Mouse (Mus musculus): Measurements from ENCODE around the gene Tgm6. TPM values are rescaled to one million over a fixed set of nuclear protein-coding genes. Genes with fewer than 3 reads are reported as not detected.

Tgm6 gene
- polyA plus RNA-seq, 1 experiment = not detected

DNA sequence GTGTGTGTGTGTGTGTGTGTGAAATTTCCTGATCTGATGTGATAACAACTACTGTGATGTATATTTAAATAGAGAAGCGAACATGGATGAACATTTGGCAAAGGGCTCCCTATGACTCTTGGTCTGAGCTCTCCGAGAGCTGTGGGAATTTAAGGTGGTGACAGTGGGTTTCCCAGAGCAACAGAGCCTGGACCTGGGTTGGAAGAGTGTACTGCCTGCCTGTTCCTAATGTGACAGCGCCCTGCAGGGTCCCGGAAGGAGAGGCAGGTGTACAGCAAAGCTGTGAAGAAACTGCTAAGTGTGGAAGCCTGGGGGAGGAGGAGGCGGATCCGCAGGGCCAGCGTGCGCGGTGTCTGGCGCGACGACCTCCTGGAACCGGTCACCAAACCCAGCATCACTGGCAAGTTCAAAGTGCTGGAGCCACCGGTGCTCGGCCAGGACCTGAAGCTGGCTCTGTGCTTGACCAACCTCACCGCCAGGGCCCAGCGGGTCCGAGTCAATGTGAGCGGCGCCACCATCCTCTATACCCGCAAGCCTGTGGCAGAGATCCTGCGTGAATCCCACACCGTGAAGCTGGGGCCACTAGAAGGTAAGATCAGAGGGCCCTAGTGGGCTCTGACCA lies 32.6 kb downstream of the Tgm6 start:
- TF ChIP-seq CTCF (IDR thresholded peaks at IDR 0.05; ENCODE audit: insufficient read depth, low read length) (no peak), POLR2A (IDR thresholded peaks at IDR 0.05; ENCODE audit: borderline replicate concordance, extremely low read depth, low read depth, low read length) (no peak)
- WGBS = 81% methylated on average over 23 of the region's 23 CpGs
- Histone ChIP-seq H3K4me3 (replicated peaks; ENCODE audit: extremely low read depth, low read depth, low read length) (no peak overlapping the region), H3K4me1 (ENCODE audit: control insufficient read depth, insufficient read depth, low read length) (no peaks in the 10 kb centered on the region)
- no peak for DNase-seq

DNA sequence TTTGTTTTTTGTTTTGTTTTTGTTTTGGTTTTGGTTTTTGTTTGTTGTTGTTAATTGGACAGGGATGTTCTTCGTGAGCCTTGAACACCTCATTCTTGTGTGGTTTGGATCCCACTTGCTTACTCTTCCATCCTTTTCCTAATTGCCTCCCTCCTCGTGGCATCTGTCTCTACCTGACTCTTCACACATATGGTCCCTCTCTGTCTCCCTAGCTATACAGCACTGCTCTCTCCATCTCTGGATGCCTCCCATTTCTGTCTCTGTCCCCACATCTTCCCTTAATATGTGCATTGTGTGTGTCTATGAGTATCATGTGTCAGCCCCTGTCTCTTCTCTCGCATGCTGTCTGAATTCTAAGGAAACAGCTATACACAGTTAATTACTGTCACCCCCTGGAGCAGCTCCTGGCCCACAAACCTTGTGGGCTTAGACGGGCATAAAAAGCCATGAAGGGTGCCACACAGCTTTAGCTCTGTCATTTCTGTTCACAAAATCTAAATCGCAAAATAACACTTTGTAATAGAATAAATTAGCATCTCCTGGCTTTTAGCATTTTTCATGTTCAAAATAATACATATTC lies 34.0 kb downstream of the Tgm6 start:
- 76% methylated on average over 5 of the region's 5 CpGs for WGBS

DNA sequence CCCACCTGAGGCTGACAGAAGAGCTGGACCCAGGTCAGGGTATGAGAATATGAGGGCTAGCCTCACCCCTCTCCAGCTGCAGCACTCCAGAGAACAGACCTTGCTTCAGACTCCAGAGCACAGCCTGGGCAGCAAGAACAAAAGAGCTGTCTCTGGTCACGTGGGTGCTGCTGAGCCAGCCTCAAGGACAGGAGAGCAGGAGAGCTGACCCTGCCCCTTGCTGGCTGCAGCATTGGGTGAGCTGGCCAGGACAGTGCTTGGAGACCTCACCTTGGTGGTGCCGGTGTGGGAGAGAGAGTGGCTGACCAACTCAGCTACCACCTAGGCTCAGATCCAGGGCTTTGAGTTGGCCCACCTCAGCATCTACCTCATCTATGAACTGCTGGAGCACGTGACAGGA lies 43.0 kb downstream of the Tgm6 start:
- TF ChIP-seq POLR2A (IDR thresholded peaks at IDR 0.05; ENCODE audit: borderline replicate concordance, extremely low read depth, low read depth, low read length) = no peak
- H3K4me3 ChIP-seq (replicated peaks; ENCODE audit: extremely low read depth, low read depth, low read length) = no peak overlapping the region
- WGBS = 90% methylated on average over 3 of the region's 3 CpGs
- H3K4me1 ChIP-seq (ENCODE audit: control insufficient read depth, insufficient read depth, low read length) = no peaks in the 10 kb centered on the region
- no peak for DNase-seq

More for the DNA sequence above, 34.0 kb downstream of the Tgm6 start:
- no peak for DNase-seq
- Histone ChIP-seq H3K4me3 (replicated peaks; ENCODE audit: extremely low read depth, low read depth, low read length) (no peak overlapping the region), H3K4me1 (ENCODE audit: control insufficient read depth, insufficient read depth, low read length) (no peaks in the 10 kb centered on the region)
- TF ChIP-seq POLR2A (IDR thresholded peaks at IDR 0.05; ENCODE audit: borderline replicate concordance, extremely low read depth, low read depth, low read length) (no peak), CTCF (IDR thresholded peaks at IDR 0.05; ENCODE audit: insufficient read depth, low read length) (no peak)

DNA sequence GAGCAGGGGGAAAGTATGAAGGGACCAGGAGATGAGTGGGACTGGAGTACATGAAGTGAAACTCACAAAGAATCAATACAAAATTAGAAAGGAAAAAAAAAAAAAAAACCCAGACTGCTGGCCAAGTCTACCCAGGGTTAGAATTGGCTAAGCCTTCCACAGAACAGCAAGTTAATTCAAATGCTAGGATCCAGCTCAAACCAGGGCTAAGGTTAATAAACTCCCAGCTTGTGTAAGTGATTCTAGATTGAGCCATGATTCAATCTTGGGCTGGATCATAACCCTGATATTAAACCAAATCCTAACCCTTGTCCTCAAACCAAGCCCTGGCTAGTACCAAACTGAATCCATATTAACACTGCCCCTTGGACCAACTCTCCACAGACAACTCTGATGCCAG lies 43.6 kb downstream of the Tgm6 start:
- no peak overlapping the region for H3K4me3 ChIP-seq (replicated peaks; ENCODE audit: extremely low read depth, low read depth, low read length)
- no peak for DNase-seq
- TF ChIP-seq POLR2A (IDR thresholded peaks at IDR 0.05; ENCODE audit: borderline replicate concordance, extremely low read depth, low read depth, low read length) (no peak), CTCF (IDR thresholded peaks at IDR 0.05; ENCODE audit: insufficient read depth, low read length) (no peak)
- no peaks in the 10 kb centered on the region for H3K4me1 ChIP-seq (ENCODE audit: control insufficient read depth, insufficient read depth, low read length)

DNA sequence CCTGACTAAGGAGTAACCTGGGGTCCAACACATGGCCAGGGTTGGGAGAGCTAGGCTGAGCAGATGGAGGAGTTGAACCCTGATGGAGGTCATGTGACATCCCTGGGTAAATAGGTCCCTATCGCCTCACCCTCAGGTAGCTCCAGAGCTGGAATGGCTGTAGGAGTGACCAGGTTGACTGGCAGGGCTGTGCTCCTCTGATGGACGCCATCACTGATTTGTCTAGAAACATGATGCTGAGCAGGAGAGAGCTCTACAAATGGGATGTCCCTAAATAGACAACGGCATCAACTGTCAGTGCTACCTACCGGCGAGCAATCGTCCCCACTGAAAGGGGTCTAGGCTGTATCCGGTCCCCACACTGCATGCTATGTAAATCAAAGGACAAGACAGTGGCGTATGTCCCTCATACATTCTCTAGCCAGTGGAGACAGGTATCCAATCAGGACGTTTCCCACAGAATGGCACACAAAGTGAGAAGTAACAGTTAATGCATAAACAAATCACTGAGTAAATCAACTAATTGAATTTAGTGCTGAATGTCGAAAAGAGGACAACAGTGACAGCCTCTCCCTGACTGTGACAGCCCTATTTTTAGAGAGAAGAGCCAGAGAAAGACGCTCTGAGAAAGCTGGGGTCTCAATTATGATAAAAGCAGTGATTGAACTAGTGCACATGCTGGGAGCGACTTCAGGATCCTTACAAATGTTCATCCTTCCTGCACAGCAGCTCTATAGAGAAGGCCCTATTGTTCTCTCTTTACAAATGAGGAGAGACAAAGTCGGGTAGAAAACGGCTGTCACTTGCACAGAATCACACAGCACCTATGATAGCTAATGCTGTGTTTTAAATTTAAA lies 45.2 kb downstream of the Tgm6 start:
- no peak overlapping the region for H3K4me3 ChIP-seq (replicated peaks; ENCODE audit: extremely low read depth, low read depth, low read length)
- no peak for DNase-seq
- H3K4me1 ChIP-seq (ENCODE audit: control insufficient read depth, insufficient read depth, low read length) = no peaks in the 10 kb centered on the region
- 69% methylated on average over 14 of the region's 14 CpGs for WGBS
- no peak for TF ChIP-seq POLR2A (IDR thresholded peaks at IDR 0.05; ENCODE audit: borderline replicate concordance, extremely low read depth, low read depth, low read length)
- no peak for TF ChIP-seq CTCF (IDR thresholded peaks at IDR 0.05; ENCODE audit: insufficient read depth, low read length)

DNA sequence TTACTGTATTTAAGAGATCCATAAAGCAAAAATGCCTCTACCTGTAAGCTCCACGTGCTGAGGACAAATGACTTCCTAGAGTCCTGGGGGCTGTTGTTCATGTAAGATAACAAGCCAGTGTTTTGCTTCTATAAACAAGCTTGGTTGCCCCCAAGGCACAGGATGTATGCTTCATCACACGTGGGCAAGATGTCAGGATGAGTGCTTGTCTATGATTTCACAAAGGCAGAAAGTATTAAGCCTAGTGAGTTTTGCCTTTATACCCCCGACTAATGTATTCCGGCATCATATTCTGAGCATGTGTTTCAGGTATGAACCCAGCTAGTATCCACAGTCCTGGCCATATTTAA lies 45.8 kb downstream of the Tgm6 start:
- H3K4me3 ChIP-seq (replicated peaks; ENCODE audit: extremely low read depth, low read depth, low read length) = no peak overlapping the region
- 48% methylated on average over 4 of the region's 4 CpGs for WGBS
- TF ChIP-seq POLR2A (IDR thresholded peaks at IDR 0.05; ENCODE audit: borderline replicate concordance, extremely low read depth, low read depth, low read length) (no peak), CTCF (IDR thresholded peaks at IDR 0.05; ENCODE audit: insufficient read depth, low read length) (no peak)
- DNase-seq = no peak
- H3K4me1 ChIP-seq (ENCODE audit: control insufficient read depth, insufficient read depth, low read length) = no peaks in the 10 kb centered on the region

DNA sequence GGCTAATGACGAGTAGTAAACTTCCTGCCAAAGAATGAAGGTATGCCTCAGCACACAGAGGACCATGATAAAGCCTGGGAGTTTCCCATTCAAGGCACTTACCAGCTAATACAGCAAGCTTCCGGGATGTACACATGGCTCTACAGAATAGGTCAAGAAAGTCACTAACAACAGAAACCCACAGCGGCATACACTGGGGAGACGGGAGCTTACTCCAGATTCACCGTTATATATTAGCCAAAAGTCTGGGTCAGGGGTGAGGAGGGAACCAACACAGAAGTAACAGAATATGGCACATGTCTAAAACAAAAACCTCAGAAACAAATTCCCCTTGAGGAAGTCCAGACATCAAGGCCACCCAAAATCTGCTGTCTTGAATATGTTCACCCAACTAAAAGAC lies 50.5 kb downstream of the Tgm6 start:
- 72% methylated on average over 5 of the region's 5 CpGs for WGBS
- no peak for DNase-seq
- no peak overlapping the region for H3K4me3 ChIP-seq (replicated peaks; ENCODE audit: extremely low read depth, low read depth, low read length)
- no peaks in the 10 kb centered on the region for H3K4me1 ChIP-seq (ENCODE audit: control insufficient read depth, insufficient read depth, low read length)
- TF ChIP-seq CTCF (IDR thresholded peaks at IDR 0.05; ENCODE audit: insufficient read depth, low read length) = no peak
- TF ChIP-seq POLR2A (IDR thresholded peaks at IDR 0.05; ENCODE audit: borderline replicate concordance, extremely low read depth, low read depth, low read length) = no peak

DNA sequence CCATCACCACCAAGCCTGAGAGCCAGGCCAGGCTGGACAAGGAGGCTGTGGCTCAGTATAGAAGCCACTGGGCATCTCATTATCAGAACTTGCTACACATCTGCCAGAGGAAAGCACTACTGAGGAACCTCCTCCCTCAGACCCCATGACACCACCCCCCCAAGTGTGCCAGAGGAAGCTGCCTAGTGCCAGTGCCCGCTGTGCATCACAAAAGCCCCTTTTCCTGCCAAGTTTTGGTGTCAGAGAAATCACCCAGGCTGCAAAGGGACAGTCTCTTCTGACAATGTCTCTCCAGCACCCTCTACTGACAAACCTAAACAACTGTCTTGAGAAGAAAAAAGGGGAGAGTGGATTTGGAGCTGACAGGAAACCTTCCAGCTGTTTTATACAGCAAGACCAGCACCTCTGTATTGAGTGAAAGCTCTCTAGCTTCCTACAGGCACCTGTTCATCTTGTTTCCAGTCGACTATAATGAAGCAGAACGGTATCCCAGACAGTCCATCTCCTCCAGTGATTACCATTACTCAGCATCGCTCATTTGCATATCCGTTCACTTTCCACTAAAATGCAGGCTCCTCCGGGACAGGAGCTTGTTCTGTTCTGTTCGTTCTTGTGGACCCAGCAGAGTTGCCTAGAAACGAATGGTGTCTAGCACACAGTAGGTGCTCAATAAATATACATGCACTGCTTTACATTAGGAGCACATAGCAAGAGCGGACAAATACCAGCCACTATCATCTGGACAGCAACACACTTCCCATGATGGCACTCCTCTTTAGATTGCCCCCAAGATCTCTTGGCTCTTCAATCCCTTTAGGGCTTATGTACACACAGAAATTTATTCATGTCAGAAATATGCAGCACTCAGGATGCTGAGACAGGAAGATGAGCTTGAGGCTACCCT lies 54.3 kb downstream of the Tgm6 start:
- TF ChIP-seq POLR2A (IDR thresholded peaks at IDR 0.05; ENCODE audit: borderline replicate concordance, extremely low read depth, low read depth, low read length) (no peak), CTCF (IDR thresholded peaks at IDR 0.05; ENCODE audit: insufficient read depth, low read length) (0 out of 2 replicates have a peak, but pooled peaks have one; percentile 10)
- 67% methylated on average over 9 of the region's 9 CpGs for WGBS
- no peak for DNase-seq
- Histone ChIP-seq H3K4me1 (ENCODE audit: control insufficient read depth, insufficient read depth, low read length) (no peaks in the 10 kb centered on the region), H3K4me3 (replicated peaks; ENCODE audit: extremely low read depth, low read depth, low read length) (no peak overlapping the region)

DNA sequence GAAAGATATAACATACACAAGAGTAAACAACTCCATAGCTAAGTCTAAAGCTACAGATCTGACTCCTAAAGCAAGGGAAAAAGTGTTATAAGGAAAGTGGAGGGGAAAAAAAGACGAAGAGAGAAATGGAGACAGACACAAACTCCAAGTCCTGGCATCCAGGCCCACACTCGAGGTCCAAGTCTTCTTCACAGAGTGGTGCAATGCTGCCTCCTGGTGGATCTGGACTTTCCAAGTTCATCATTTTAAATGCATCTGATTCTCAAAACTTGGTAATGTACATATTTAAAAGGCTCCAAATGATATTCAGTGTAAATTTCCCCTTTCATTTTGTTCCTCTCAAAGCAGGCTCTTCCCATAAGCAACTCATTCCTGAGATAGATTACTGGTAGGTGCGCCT lies 55.6 kb downstream of the Tgm6 start:
- Histone ChIP-seq H3K4me1 (ENCODE audit: control insufficient read depth, insufficient read depth, low read length) (no peaks in the 10 kb centered on the region), H3K4me3 (replicated peaks; ENCODE audit: extremely low read depth, low read depth, low read length) (no peak overlapping the region)
- WGBS = 40% methylated on average over 3 of the region's 3 CpGs
- TF ChIP-seq POLR2A (IDR thresholded peaks at IDR 0.05; ENCODE audit: borderline replicate concordance, extremely low read depth, low read depth, low read length) = no peak
- TF ChIP-seq CTCF (IDR thresholded peaks at IDR 0.05; ENCODE audit: insufficient read depth, low read length) = peak; percentile 71
- DNase-seq = no peak

Data from lung, adult 2 months (tissue).